Mouse (Mus musculus) intestine, postnatal 0 days (tissue): ENCODE data around the gene Zfp819. TPM values are rescaled to one million over a fixed set of nuclear protein-coding genes. Genes with fewer than 3 reads are reported as not detected.
A peak's percentile ranks its signal among the peaks of the same experiment; 100 is the strongest.

Experiments used
- ATAC-seq: fragments of 200-750 bp; cut with Nextera tagmentation; 2 replicates; pipeline ENCODE4 v1.8.0; 2017; ENCODE audit warnings: mild to moderate bottlenecking, moderate TSS enrichment, moderate library complexity
- H3K27ac ChIP-seq: fragments of 300-500 bp; sonication (generic); 2 replicates; pipeline ENCODE4 v1.5.1; 2014; ENCODE audit warnings: mild to moderate bottlenecking, low read depth, low read length, moderate library complexity
- H3K27me3 ChIP-seq: fragments of 300-500 bp; sonication (generic); replicated peaks from 2 replicates; pipeline ENCODE4 v1.6.1; 2014; ENCODE audit warnings: low read length, mixed read lengths; ENCODE audit not compliant: control insufficient read depth, insufficient read depth
- H3K36me3 ChIP-seq: fragments of 300-500 bp; sonication (generic); 2 replicates; pipeline ENCODE4 v1.6.1; 2014; ENCODE audit warnings: mild to moderate bottlenecking, moderate library complexity; ENCODE audit not compliant: control insufficient read depth, insufficient read depth
- H3K4me1 ChIP-seq: fragments of 300-500 bp; sonication (generic); replicated peaks from 2 replicates; pipeline ENCODE4 v1.6.1; 2014; ENCODE audit warnings: antibody characterized with exemption, low read length, mixed read lengths; ENCODE audit not compliant: control insufficient read depth, insufficient read depth
- H3K4me2 ChIP-seq: fragments of 300-500 bp; sonication (generic); replicated peaks from 2 replicates; pipeline ENCODE4 v1.6.1; 2014; ENCODE audit warnings: low read depth, mild to moderate bottlenecking, moderate library complexity
- H3K4me3 ChIP-seq: fragments of 300-500 bp; sonication (generic); 2 replicates; pipeline ENCODE4 v1.5.1; 2014; ENCODE audit warnings: low read depth, low read length
- H3K9ac ChIP-seq: fragments of 300-500 bp; sonication (generic); 2 replicates; pipeline ENCODE4 v1.6.1; 2014; ENCODE audit warnings: mild to moderate bottlenecking, low read depth, low read length
- H3K9me3 ChIP-seq: fragments of 300-500 bp; sonication (generic); 2 replicates; pipeline ENCODE4 v1.6.1; 2016; ENCODE audit warnings: mixed run types; ENCODE audit not compliant: control insufficient read depth
- CTCF ChIP-seq: sonication (generic); IDR thresholded peaks from 2 replicates; pipeline ENCODE4 v1.5.1; 2016; ENCODE audit warnings: low read depth, mild to moderate bottlenecking, control low read depth, antibody characterized with exemption, moderate library complexity
- WGBS: fragments of 180-500 bp; shearing (Covaris S2); extraction: QIAGEN DNeasy Blood & Tissue Kit; methylation state at CpG from one replicate; pipeline ENCODE4 v1.1.7; 2014; 5-methylcytosine and 5-hydroxymethylcytosine counted together
- polyA plus RNA-seq: library from polyadenylated mRNA; unstranded; fragments of >200 nt; fragmentation: Nextera tagmentation; extraction: Ambion mirVana; gene quantifications from 2 replicates; pipeline ENCODE4 v1.2.1, GENCODE M21; 2015

Gene Zfp819
- polyA plus RNA-seq, 1 experiment from 2014 or later, result not detected

GRCm38 (mm10) chr7:43634500-43634899 is 27.5 kb downstream of the Zfp819 start, which contains the start of gene Ceacam18:
Gene Ceacam18, plus strand, starts transcription at chr7:43634707.
- peak; percentile 97 for ATAC-seq
- H3K9me3 ChIP-seq, result no peaks in the 10 kb centered on the region

GRCm38 (mm10) chr7:43636194-43636593 is 29.2 kb downstream of the Zfp819 start:
- TF ChIP-seq CTCF, result no peak
- no peak for ATAC-seq
- Histone ChIP-seq H3K4me3 (no peak overlapping the region), H3K9me3 (no peaks in the 10 kb centered on the region), H3K27ac (no peak overlapping the region), H3K36me3 (no peaks in the 10 kb centered on the region), H3K27me3 (no peaks in the 10 kb centered on the region), H3K4me2 (peak overlapping the region; percentile 32), H3K9ac (no peak overlapping the region), H3K4me1 (peaks cover 6% of the 10 kb centered on the region; the same call in 1 of the 2 replicates)
- WGBS, result 45% methylated on average over 2 of the region's 2 CpGs

More at GRCm38 (mm10) chr7:43634500-43634899, 27.5 kb downstream of the Zfp819 start, which contains the start of gene Ceacam18:
- 0 out of 2 replicates have a peak, but pooled peaks have one; percentile 16 for TF ChIP-seq CTCF
- Histone ChIP-seq H3K4me2 (peak within 1 kb of the TSS; percentile 48), H3K9ac (no peak within 1 kb of the TSS), H3K36me3 (no peaks in the 10 kb centered on the region), H3K4me1 (peaks cover 6% of the 10 kb centered on the region; the same call in 1 of the 2 replicates), H3K27me3 (no peaks in the 10 kb centered on the region), H3K4me3 (peak within 1 kb of the TSS; percentile 21; the same call in 1 of the 2 replicates), H3K27ac (peak within 1 kb of the TSS; percentile 60)
- 29% methylated on average over 6 of the region's 6 CpGs for WGBS

- ATAC-seq, result no peak
- Histone ChIP-seq H3K9ac (no peak overlapping the region), H3K4me1 (peaks cover 6% of the 10 kb centered on the region; the same call in 1 of the 2 replicates), H3K27me3 (no peaks in the 10 kb centered on the region), H3K4me2 (no peak overlapping the region), H3K4me3 (no peak overlapping the region), H3K27ac (no peak overlapping the region), H3K36me3 (no peaks in the 10 kb centered on the region), H3K9me3 (no peaks in the 10 kb centered on the region)
- 80% methylated on average over 1 of the region's 1 CpGs for WGBS
- no peak for TF ChIP-seq CTCF
These were observed 30.1 kb downstream of the Zfp819 start for GRCm38 (mm10) chr7:43637118-43637517.

GRCm38 (mm10) chr7:43642587-43642986 is 35.6 kb downstream of the Zfp819 start:
- Histone ChIP-seq H3K27me3 (no peaks in the 10 kb centered on the region), H3K9ac (no peak overlapping the region), H3K4me3 (no peak overlapping the region), H3K36me3 (no peaks in the 10 kb centered on the region), H3K9me3 (no peaks in the 10 kb centered on the region), H3K27ac (no peak overlapping the region), H3K4me2 (no peak overlapping the region), H3K4me1 (no peaks in the 10 kb centered on the region)
- ATAC-seq, result no peak
- no peak for TF ChIP-seq CTCF
- WGBS, result 81% methylated on average over 5 of the region's 5 CpGs

GRCm38 (mm10) chr7:43643046-43643652 is 36.2 kb downstream of the Zfp819 start:
- Histone ChIP-seq H3K4me1 (no peaks in the 10 kb centered on the region), H3K27ac (no peak overlapping the region), H3K36me3 (no peaks in the 10 kb centered on the region), H3K4me3 (no peak overlapping the region), H3K4me2 (no peak overlapping the region), H3K9ac (no peak overlapping the region), H3K27me3 (no peaks in the 10 kb centered on the region), H3K9me3 (no peaks in the 10 kb centered on the region)
- no peak for TF ChIP-seq CTCF
- WGBS, result 83% methylated on average over 17 of the region's 17 CpGs
- no peak for ATAC-seq

GRCm38 (mm10) chr7:43652683-43653082 is 45.7 kb downstream of the Zfp819 start:
- H3K9ac ChIP-seq, result no peak overlapping the region
- no peak for ATAC-seq
- no peak for TF ChIP-seq CTCF

More at GRCm38 (mm10) chr7:43652683-43653082, 45.7 kb downstream of the Zfp819 start:
- Histone ChIP-seq H3K4me3 (no peak overlapping the region), H3K9me3 (no peaks in the 10 kb centered on the region), H3K27ac (no peak overlapping the region), H3K27me3 (no peaks in the 10 kb centered on the region), H3K36me3 (no peaks in the 10 kb centered on the region), H3K4me2 (no peak overlapping the region), H3K4me1 (no peaks in the 10 kb centered on the region)
- 87% methylated on average over 6 of the region's 6 CpGs for WGBS
